Mouse (Mus musculus) intestine, embryonic 14.5 days (tissue): ENCODE results near the gene Gclc. TPM values are rescaled to one million over a fixed set of nuclear protein-coding genes. Genes with fewer than 3 reads are reported as not detected.

ENCODE experiments used
- ATAC-seq: fragments of 200-750 bp; cut with Nextera tagmentation; replicated peaks from 2 replicates; pipeline ENCODE4 v1.8.0; 2017; ENCODE audit warnings: low read depth, moderate number of reproducible peaks, moderate TSS enrichment, moderate library complexity; ENCODE audit not compliant: low FRiP score, low TSS enrichment
- DNase-seq: peaks from one replicate; pipeline ENCODE4 v3.0.0-alpha.2; 2018; ENCODE audit warnings: low spot score
- H3K27ac ChIP-seq: fragments of 300-500 bp; sonication (generic); 2 replicates; pipeline ENCODE4 v1.5.1; 2014; ENCODE audit warnings: low read depth, mild to moderate bottlenecking, control low read depth
- H3K27me3 ChIP-seq: fragments of 300-500 bp; sonication (generic); replicated peaks from 2 replicates; pipeline ENCODE4 v1.6.1; 2014; ENCODE audit warnings: low read length, control low read depth; ENCODE audit not compliant: control insufficient read depth, insufficient read depth
- H3K36me3 ChIP-seq: fragments of 300-500 bp; sonication (generic); 2 replicates; pipeline ENCODE4 v1.6.1; 2014; ENCODE audit warnings: low read length, control low read depth; ENCODE audit not compliant: control insufficient read depth, insufficient read depth
- H3K4me1 ChIP-seq: fragments of 300-500 bp; sonication (generic); replicated peaks from 2 replicates; pipeline ENCODE4 v1.6.1; 2014; ENCODE audit warnings: low read length, control low read depth, mixed read lengths; ENCODE audit not compliant: control insufficient read depth, insufficient read depth
- H3K4me2 ChIP-seq: fragments of 300-500 bp; sonication (generic); 2 replicates; pipeline ENCODE4 v1.6.1; 2014; ENCODE audit warnings: low read length
- H3K4me3 ChIP-seq: fragments of 300-500 bp; sonication (generic); 2 replicates; pipeline ENCODE4 v1.5.1; 2014; ENCODE audit warnings: low read depth, low read length, control low read depth, mixed read lengths
- H3K9ac ChIP-seq: fragments of 300-500 bp; sonication (generic); 2 replicates; pipeline ENCODE4 v1.6.1; 2014; ENCODE audit warnings: mild to moderate bottlenecking, low read length
- H3K9me3 ChIP-seq: fragments of 300-500 bp; sonication (generic); 2 replicates; pipeline ENCODE4 v1.6.1; 2016; ENCODE audit warnings: low read length, control low read depth; ENCODE audit not compliant: control insufficient read depth
- WGBS: fragments of 180-500 bp; shearing (Covaris S2); extraction: QIAGEN DNeasy Blood & Tissue Kit; methylation state at CpG from one replicate; pipeline ENCODE4 v1.1.7; 2014; 5-methylcytosine and 5-hydroxymethylcytosine counted together
- polyA plus RNA-seq: library from polyadenylated mRNA; unstranded; fragments of >200 nt; fragmentation: Nextera tagmentation; extraction: Ambion mirVana; gene quantifications from 2 replicates; pipeline ENCODE4 v1.2.1, GENCODE M21; 2014

Gclc gene
- polyA plus RNA-seq, 1 experiment from 2014 or later: 16.4 TPM

DNA sequence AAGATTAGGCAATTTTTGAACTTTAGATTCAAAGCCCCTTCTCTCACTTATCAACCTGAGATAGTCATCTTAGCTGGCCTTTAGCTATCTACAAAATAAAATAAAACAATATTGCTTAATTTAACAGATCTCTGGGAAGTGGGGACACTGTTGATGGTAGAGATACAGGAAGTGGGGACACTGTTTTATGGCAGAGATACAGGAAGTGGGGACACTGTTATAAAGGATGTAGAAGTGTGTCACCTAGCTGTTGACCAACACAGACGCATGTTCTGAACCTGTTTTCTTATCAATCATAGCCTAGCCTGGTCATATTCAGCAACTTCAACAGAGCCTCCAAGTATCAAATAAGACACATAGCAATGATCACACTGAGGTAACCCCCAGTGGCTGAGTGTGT, 38.3 kb upstream of the Gclc start:
- H3K27me3 ChIP-seq: no peaks in the 10 kb centered on the region
- WGBS: 91% methylated on average over 1 of the region's 1 CpGs
- ATAC-seq: no peak

GRCm38 (mm10) chr9:77717831-77718435, 36.4 kb upstream of the Gclc start:
- whole genome bisulfite sequencing: 55% methylated on average over 5 of the region's 5 CpGs
- ATAC-seq: no peak
- no peak for DNase-seq
- Histone ChIP-seq H3K4me2 (no peak overlapping the region), H3K27me3 (no peaks in the 10 kb centered on the region), H3K4me1 (no peaks in the 10 kb centered on the region), H3K4me3 (no peak overlapping the region), H3K9ac (no peak overlapping the region), H3K36me3 (no peaks in the 10 kb centered on the region), H3K9me3 (no peaks in the 10 kb centered on the region), H3K27ac (no peak overlapping the region)

More for the DNA sequence above, 38.3 kb upstream of the Gclc start:
- Histone ChIP-seq H3K36me3 (no peaks in the 10 kb centered on the region), H3K27ac (no peak overlapping the region), H3K4me1 (no peaks in the 10 kb centered on the region), H3K4me3 (no peak overlapping the region), H3K4me2 (no peak overlapping the region), H3K9ac (no peak overlapping the region), H3K9me3 (no peaks in the 10 kb centered on the region)
- no peak for DNase-seq

DNA sequence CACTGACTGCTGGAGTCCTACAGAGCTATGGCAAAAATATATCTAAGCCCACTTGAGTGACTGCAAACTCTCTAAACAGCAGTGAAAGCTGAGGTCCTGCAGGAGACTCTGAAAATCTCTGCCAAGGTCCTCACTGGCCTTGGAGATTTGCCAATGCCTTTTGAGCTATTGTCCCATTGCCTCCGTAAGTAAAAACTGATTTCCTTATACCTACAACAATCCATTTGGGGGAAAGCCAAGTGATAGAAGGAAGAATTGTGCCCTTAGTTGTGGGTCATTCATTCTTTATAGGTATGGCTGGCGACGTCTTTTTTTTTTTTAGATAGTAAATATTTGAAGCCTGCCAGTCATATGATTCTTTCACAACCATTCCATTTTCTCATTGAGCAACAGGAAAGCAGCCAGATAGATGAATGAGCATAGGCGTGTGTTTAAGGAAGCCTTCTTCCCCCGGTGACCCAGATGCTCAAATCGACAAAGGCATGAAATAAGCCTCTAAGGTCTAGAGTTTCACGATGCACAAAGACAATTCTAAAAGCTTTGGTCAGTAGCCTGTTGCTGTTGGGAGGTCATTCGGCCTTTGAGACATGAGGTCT, 35.4 kb upstream of the Gclc start:
- ATAC-seq: no peak

GRCm38 (mm10) chr9:77719675-77720074, 34.7 kb upstream of the Gclc start:
- DNase-seq: no peak

More for the DNA sequence above, 35.4 kb upstream of the Gclc start:
- Histone ChIP-seq H3K27ac (no peak overlapping the region), H3K4me1 (no peaks in the 10 kb centered on the region), H3K9ac (no peak overlapping the region), H3K27me3 (no peaks in the 10 kb centered on the region), H3K36me3 (no peaks in the 10 kb centered on the region), H3K9me3 (no peaks in the 10 kb centered on the region), H3K4me3 (no peak overlapping the region), H3K4me2 (no peak overlapping the region)
- no peak for DNase-seq
- 84% methylated on average over 8 of the region's 8 CpGs for WGBS

DNA sequence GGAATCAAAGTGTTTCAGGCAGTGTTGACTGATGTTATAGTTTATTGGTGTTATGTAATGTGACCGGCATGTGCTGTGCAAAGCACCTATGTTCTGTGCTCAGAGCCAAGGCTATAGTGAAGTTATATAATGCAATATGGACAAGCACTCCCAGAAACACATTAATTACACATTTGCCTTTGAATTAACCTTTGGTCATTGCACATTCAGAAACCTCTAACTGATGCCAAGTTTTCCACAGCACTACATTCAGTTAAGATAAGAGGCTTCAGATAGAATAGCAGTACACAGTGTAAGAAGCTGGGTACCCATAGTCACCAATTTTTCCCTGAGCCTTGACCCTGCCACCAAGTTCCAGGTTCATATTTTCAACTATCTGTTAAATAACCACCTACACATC, 32.0 kb upstream of the Gclc start:
- no peak for DNase-seq

More at GRCm38 (mm10) chr9:77719675-77720074, 34.7 kb upstream of the Gclc start:
- H3K9ac ChIP-seq: no peak overlapping the region
- no peaks in the 10 kb centered on the region for H3K4me1 ChIP-seq
- H3K27me3 ChIP-seq: no peaks in the 10 kb centered on the region
- no peak overlapping the region for H3K4me2 ChIP-seq
- H3K27ac ChIP-seq: no peak overlapping the region
- 100% methylated on average over 1 of the region's 1 CpGs for WGBS
- H3K9me3 ChIP-seq: no peaks in the 10 kb centered on the region
- ATAC-seq: no peak
- no peaks in the 10 kb centered on the region for H3K36me3 ChIP-seq
- H3K4me3 ChIP-seq: no peak overlapping the region

GRCm38 (mm10) chr9:77724216-77724615, 30.1 kb upstream of the Gclc start:
- Histone ChIP-seq H3K4me2 (no peak overlapping the region), H3K27ac (no peak overlapping the region), H3K9ac (no peak overlapping the region), H3K27me3 (no peaks in the 10 kb centered on the region), H3K36me3 (no peaks in the 10 kb centered on the region), H3K4me3 (no peak overlapping the region), H3K4me1 (no peaks in the 10 kb centered on the region), H3K9me3 (no peaks in the 10 kb centered on the region)
- 57% methylated on average over 6 of the region's 6 CpGs for WGBS
- no peak for ATAC-seq
- no peak for DNase-seq

More for the DNA sequence above, 32.0 kb upstream of the Gclc start:
- no peak overlapping the region for H3K4me3 ChIP-seq
- WGBS: 94% methylated on average over 1 of the region's 1 CpGs
- no peak overlapping the region for H3K9ac ChIP-seq
- no peak overlapping the region for H3K27ac ChIP-seq
- no peaks in the 10 kb centered on the region for H3K27me3 ChIP-seq
- H3K4me2 ChIP-seq: no peak overlapping the region
- H3K9me3 ChIP-seq: no peaks in the 10 kb centered on the region
- no peaks in the 10 kb centered on the region for H3K4me1 ChIP-seq
- no peak for ATAC-seq
- H3K36me3 ChIP-seq: no peaks in the 10 kb centered on the region

GRCm38 (mm10) chr9:77725448-77725847, 28.9 kb upstream of the Gclc start:
- no peak for DNase-seq
- no peaks in the 10 kb centered on the region for H3K9me3 ChIP-seq
- no peak overlapping the region for H3K9ac ChIP-seq
- no peak overlapping the region for H3K4me3 ChIP-seq
- no peak overlapping the region for H3K4me2 ChIP-seq
- 82% methylated on average over 8 of the region's 8 CpGs for WGBS
- no peaks in the 10 kb centered on the region for H3K27me3 ChIP-seq
- no peak overlapping the region for H3K27ac ChIP-seq
- ATAC-seq: no peak
- no peaks in the 10 kb centered on the region for H3K36me3 ChIP-seq
- H3K4me1 ChIP-seq: no peaks in the 10 kb centered on the region

DNA sequence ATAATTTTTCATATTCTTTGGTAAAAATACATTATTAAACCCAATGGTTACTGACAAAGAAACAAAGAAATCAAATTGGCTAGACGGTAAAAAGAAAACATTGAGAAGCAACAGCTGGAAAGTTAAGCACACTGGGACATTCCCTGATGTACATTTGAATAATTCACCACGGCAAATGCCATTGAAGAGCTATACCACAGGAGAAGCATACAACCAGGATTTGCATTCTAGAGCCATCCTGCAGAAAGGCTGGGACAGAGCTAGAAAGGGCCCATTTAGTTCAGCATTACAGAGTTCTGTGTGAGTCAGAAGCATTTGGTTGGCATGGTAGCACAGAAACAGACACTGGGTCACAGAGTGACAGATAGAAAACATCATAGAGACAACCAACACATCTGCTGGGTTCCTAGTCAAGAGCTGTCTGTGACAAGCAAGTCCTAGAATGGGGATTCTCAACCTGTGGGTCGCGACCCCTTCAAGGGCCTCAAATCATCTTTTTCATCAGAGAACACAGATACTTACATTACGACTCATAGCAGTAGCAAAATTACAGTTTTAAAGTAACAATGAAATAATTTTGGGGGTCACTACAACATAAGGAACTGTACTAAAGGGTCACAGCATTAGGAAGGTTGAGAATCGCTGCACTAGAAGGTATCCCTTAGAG, 28.2 kb upstream of the Gclc start:
- Histone ChIP-seq H3K9ac (no peak overlapping the region), H3K9me3 (no peaks in the 10 kb centered on the region), H3K27me3 (no peaks in the 10 kb centered on the region), H3K4me3 (no peak overlapping the region), H3K36me3 (no peaks in the 10 kb centered on the region), H3K4me1 (no peaks in the 10 kb centered on the region), H3K27ac (no peak overlapping the region), H3K4me2 (no peak overlapping the region)
- 92% methylated on average over 6 of the region's 6 CpGs for WGBS
- ATAC-seq (no peak), DNase-seq (no peak)
